Mouse (Mus musculus) 3134 (cell line): ENCODE data around the gene Inafm1.
"Not testable (repeated sequence)": the region's sequence is repeated elsewhere in the genome, so short reads cannot be mapped to it uniquely, and the experiment has no call there.

Source experiments
- DNase-seq: peaks from one replicate; pipeline ENCODE4 v3.0.0-alpha.2; 2011; ENCODE audit warnings: low spot score; ENCODE audit not compliant: insufficient read length; ENCODE audit errors: extremely low read depth

Inafm1 gene

GRCm38 (mm10) chr7:16298927-16299326 lies 25.5 kb upstream of the Inafm1 start:
- no peak for DNase-seq

- no peak for DNase-seq
These were observed 24.2 kb upstream of the Inafm1 start for GRCm38 (mm10) chr7:16297616-16298015.

- DNase-seq = peak; percentile 81
These were observed 23.5 kb upstream of the Inafm1 start for GRCm38 (mm10) chr7:16296766-16297390.

- no peak for DNase-seq
These were observed 22.7 kb upstream of the Inafm1 start for GRCm38 (mm10) chr7:16296146-16296545.

- DNase-seq = peak; percentile 94
These were observed 22.0 kb upstream of the Inafm1 start for GRCm38 (mm10) chr7:16295321-16295900.

- peak; percentile 99 for DNase-seq
These were observed 21.4 kb upstream of the Inafm1 start for GRCm38 (mm10) chr7:16294837-16295236.

GRCm38 (mm10) chr7:16294346-16294745 lies 20.9 kb upstream of the Inafm1 start:
- DNase-seq = no peak

GRCm38 (mm10) chr7:16287791-16288190 lies 14.4 kb upstream of the Inafm1 start:
- DNase-seq = no peak

GRCm38 (mm10) chr7:16287016-16287415 lies 13.6 kb upstream of the Inafm1 start:
- DNase-seq = no peak

- DNase-seq = peak; percentile 98
These were observed 12.9 kb upstream of the Inafm1 start, which contains the start of gene Ccdc9 for GRCm38 (mm10) chr7:16286026-16286961. TSS of gene Ccdc9 (minus strand) at chr7:16286795.

- no peak for DNase-seq
These were observed 12.1 kb upstream of the Inafm1 start for GRCm38 (mm10) chr7:16285450-16286025.

GRCm38 (mm10) chr7:16284904-16285303 lies 11.5 kb upstream of the Inafm1 start:
- DNase-seq = no peak

GRCm38 (mm10) chr7:16284001-16284400 lies 10.6 kb upstream of the Inafm1 start:
- DNase-seq = no peak

- no peak for DNase-seq
These were observed 8.9 kb upstream of the Inafm1 start for GRCm38 (mm10) chr7:16282334-16282733.

- DNase-seq = no peak
These were observed 7.3 kb upstream of the Inafm1 start for GRCm38 (mm10) chr7:16280721-16281120.

GRCm38 (mm10) chr7:16274922-16275890 lies 1.8 kb upstream of the Inafm1 start:
- DNase-seq = no peak

- no peak for DNase-seq
These were observed 336 bp upstream of the Inafm1 start for GRCm38 (mm10) chr7:16273766-16274140.

- DNase-seq = no peak
These were observed 736 bp downstream of the Inafm1 start for GRCm38 (mm10) chr7:16272681-16273080.

- no peak for DNase-seq
These were observed 2.3 kb downstream of the Inafm1 start for GRCm38 (mm10) chr7:16271139-16271538.

- DNase-seq = not testable (repeated sequence)
These were observed 6.8 kb downstream of the Inafm1 start for GRCm38 (mm10) chr7:16266593-16266992.
